Mouse (Mus musculus): ENCODE results near the gene Dnal4. TPM values are rescaled to one million over a fixed set of nuclear protein-coding genes. Genes with fewer than 3 reads are reported as not detected.

The Dnal4 gene
- total RNA-seq, 2 experiments from 2014 or later, result 10.4 to 12.6 TPM

DNA sequence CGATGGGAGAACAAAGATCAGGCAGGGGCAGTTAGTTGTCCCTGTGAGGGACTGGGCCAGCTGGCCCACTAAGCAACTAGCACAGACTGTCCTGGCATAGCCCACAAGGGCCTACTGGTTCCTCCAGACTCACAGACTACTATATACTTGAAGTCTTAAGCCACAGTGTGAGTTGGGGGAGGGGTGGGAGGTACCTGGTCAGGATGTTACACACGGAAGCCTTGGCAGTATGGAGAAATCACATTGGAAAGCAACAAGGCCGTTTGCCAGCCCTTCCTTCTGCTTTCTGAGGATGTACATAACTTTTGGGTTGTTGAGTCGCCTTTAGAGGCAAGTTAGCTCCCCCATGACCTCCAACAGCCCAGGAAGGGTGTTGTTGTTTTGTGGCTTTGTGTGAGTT lies 44.0 kb downstream of the Dnal4 start:
- no peak for DNase-seq

DNA sequence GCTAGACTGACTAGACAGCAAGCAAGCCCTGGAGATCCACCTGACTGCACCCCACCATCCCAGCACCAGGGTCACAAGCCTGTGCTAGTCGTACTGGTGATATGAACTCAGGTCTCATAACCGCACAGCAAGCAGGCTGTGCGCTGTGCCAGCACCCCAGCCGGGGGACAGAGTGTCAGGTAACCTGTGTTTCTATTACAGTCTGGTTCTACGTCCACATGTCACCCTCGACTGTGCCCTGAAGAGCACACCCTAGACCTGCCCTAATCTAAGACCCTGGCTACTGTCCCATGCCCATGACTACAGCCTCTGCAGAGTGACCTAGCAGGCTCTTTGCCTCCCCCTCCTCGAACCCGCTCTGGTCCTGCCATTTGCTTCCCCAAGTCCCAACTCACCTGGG lies 44.5 kb downstream of the Dnal4 start:
- no peak for DNase-seq

DNA sequence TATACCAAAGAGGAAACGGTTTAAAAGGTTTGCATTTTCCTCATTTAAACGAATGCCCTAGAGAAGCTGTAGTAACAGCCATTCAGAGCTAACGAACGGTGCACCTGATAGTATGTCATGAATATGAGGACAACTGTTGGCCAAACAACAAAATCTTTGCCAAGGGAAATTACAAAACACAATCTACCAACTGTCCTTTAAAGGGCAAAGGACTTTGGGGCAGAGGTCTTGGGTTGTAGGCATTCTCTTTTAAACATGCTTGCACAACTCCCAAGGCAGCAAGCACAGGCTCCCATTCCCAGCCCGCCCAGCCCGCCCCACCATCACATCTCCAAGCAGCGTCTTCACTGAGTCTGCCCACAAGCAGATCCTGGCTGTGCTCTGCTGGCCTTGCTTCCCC lies 46.1 kb downstream of the Dnal4 start:
- no peak for DNase-seq

DNA sequence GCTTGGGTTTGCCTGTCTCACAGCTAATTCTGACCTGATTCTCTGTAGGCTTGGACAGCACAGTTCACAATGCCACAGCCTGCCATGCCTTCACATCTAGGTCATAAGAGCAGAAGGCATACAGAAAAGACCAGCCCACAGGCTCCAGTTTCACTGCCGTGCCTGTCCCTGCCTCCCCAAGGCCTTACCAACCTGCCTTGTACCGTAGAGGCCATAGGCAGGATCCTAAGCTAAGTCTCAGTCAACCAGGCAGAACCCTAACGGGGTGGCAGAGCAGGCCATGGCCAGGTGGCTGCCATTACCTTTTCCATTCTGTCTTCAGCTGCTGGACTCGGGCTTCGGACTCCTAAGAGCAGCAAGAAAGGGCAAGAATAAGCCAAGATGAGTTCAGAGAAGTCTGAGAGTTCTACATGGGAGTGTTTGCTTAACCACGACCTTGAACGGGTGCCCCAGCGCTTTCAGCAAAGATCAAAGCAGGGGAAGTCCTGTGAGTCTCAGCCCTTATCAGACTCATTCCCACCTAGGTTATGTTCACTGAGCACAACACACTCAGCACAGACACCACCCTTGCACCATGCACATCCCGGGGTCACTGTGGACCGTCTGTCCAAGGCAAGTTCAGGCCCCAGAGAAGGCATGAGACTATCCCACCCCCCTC lies 48.8 kb downstream of the Dnal4 start:
- no peak for DNase-seq

DNA sequence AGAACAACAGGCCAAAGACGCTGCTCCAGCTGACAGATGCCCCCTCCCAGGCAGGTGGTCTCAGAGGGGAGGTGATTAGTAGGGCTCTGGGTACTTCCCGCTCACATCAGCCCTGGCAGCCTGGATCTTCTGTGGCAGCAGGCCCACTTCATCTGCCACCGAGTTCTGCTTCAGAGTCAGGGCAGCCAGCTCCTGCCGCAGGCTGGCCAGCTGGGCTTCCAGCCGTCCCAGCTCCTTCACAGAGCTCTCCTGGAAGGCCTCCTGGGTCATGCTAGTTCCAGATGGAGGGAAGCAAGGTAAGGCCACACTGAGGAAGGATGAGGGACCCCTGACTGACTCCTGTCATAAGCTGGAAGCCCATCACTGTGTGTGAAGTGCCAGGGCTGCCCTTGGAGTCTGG lies 49.3 kb downstream of the Dnal4 start:
- DNase-seq, result no peak

DNA sequence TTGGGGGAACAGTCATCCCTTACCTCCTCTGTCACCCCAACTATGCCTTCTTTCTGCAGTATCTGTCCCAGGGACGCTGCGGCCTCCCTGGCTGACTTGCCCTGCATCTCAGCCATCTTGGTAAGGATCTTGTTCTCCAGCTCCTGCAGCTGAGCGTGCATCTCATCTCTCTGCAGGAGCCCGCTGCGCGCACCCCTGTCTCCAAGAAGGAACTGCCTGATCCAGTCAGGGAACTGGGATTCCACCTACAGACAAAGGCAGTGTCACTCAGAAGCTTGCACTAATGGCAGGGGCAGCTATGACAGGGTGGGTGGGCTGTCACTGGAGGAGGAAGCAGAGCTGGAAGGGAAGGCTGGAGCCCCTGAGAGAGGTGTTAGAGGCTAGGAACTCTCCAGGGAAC lies 49.8 kb downstream of the Dnal4 start:
- no peak for DNase-seq

DNA sequence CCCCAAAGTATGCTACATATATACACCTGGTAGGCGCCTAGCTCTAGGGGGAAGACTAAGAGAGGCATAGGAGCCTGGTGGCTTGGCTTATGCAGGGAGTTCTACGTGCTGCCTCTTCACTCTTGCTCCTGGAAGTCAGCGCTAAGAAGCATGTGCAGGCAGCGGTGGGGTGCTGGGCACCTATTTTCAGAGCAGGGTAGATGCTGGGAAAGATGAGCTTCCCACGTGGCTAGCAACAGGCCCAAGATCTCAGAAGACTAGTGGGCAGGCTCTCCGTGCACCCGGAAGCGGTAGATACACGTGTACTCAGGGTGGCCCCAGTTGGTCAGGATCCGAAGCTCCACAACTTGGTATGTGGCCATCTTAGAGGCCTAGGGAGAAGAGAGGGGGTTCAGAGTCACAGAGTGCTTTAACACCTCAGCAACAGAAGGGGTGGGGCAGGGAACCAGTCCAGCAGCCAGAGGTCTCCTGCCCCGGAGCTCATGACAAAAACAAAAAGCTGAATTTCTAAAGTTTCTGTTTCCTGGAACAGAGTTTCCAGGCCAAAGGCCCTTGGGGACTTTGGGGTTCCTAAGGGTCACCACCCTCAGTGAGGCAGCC lies 52.4 kb downstream of the Dnal4 start:
- no peak for DNase-seq

DNA sequence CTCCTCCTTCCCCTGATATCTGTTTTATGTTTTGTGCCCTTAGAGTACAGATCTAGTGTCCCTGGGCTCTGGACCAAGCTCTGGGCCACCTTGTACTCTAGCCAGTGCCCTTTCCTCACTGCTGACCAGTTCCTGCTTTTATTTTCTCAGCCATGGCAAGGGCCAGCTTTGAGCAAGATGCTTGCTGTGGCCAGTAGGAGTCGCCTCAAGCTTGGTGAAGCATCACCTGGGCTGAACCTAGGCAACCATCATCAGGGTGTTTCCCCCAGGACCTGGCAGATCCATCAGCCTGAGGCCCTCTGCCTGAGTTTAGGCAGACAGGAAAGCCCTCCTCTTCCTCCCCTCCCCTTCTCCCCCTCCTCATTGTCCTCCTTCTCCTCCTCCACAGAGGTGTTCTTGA lies 54.2 kb downstream of the Dnal4 start:
- peak; percentile 44 for DNase-seq

DNA sequence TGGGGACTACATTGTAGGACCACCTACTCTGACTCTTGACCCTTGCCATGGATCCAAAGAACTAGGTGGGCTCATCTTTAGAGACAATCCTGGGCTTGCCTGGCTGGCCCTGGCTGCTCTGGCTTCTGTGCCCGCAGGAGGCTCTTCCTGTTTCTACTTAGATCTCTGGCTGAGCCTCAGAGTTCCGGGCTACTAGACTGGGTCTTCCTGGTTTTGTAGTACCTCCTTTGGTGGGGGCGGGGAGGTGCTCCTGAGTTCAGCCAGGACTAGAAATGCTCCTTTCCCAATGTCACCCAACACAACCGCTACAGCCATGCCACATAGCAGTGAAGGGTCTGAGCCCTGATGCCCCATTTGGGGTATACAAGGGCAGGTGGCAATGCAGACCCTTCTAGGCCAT lies 56.9 kb downstream of the Dnal4 start:
- DNase-seq, result no peak

DNA sequence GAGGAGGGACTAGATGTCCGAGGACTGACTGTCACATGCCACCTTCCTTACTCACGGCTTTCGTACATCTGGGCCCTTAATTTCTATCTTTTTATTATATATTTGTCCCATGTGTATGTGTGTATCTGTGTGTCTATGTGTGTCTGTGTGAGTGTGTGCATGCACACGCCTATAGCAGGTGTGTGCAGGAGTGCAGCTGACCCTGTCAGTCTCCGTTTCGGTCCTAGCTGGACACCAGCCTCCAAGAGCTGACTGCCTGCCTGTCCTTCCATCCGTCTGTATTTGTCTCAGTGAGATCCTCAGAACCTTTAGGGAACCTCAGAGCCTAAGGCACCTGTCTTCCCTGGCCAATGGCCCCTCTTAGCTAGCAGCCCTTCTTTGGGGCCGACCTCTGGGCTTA lies 57.4 kb downstream of the Dnal4 start:
- DNase-seq, result no peak

DNA sequence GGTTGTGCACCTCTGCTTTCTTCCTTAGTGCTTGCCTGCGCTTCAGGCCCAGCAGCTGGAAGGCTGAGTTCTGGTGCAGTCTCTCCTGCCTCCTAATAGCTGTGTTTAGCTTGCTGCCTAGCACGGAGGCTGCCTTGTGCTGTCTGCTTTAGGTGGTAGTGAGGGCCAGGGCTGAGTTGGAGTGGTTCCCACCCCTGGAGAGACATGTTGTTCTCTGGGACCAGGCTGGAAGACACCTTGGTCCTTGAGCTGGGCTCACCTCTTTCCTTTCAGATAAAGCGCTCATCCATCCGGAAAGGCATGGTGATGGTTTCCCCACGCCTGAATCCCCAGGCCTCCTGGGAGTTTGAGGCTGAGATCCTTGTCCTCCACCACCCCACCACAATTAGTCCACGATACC lies 60.9 kb downstream of the Dnal4 start:
- DNase-seq, result no peak

DNA sequence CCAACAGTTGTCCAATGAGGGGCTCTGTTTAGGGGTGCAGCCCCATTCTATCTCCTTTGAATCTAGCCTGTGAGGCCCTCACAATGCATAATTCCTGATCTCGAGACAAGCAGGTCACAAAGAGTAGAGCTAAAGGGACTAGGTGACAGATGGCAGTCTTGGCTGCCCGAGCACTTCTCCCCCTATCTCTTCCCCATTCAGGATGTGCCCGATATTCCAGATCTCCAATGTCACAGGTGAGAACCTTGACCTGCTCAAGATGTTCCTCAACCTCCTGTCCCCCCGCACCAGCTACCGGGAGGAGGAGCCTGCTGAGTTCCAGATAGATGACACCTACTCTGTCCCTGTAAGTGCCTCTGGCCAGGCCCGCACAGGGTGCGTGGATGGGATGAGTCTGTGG lies 62.0 kb downstream of the Dnal4 start:
- DNase-seq, result no peak

Other genes with a start within 250 kb of the Dnal4 start
- 100 to 1,000 TPM in 1 of 2 experiments, 10 to 100 TPM in 1; 94.8 to 163 TPM for gene Ddx17, start 231.1 kb downstream of the Dnal4 start, total RNA-seq (2021)
- 1 to 10 TPM in 1 of 2 experiments, under 1 TPM in 1; 0.40 to 1.0 TPM for gene Dmc1, start 172.7 kb downstream of the Dnal4 start, total RNA-seq (2021)
- 1 to 10 TPM; 1.2 to 1.8 TPM for gene Fam227a, start 118.9 kb downstream of the Dnal4 start, total RNA-seq (2021)
- gene Cby1, start 118.7 kb downstream of the Dnal4 start, total RNA-seq (2021), result 10 to 100 TPM; 22.6 to 24.9 TPM
- 100 to 1,000 TPM in 1 of 2 experiments, 10 to 100 TPM in 1; 90.5 to 102 TPM for gene Tomm22, start 107.0 kb downstream of the Dnal4 start, total RNA-seq (2021)
- gene Josd1, start 89.9 kb downstream of the Dnal4 start, total RNA-seq (2021), result 10 to 100 TPM; 11.8 to 13.1 TPM
- 10 to 100 TPM; 14.3 to 16.8 TPM for gene Gtpbp1, start 87.0 kb downstream of the Dnal4 start, total RNA-seq (2021)
- gene Sun2, start 35.3 kb downstream of the Dnal4 start, total RNA-seq (2021), result 10 to 100 TPM; 61.3 to 65.9 TPM
- gene Nptxr, start 26.9 kb upstream of the Dnal4 start, total RNA-seq (2021), result 1 to 10 TPM; 4.2 to 5.1 TPM
- gene Npcd, start 56.4 kb upstream of the Dnal4 start, total RNA-seq (2021), result 1 to 10 TPM; 1.0 to 2.5 TPM
- 10 to 100 TPM; 28.2 to 38.1 TPM for gene Cbx6, start 56.8 kb upstream of the Dnal4 start, total RNA-seq (2021)
- gene Apobec3, start 113.8 kb upstream of the Dnal4 start, total RNA-seq (2021), result 10 to 100 TPM in 1 of 2 experiments, 1 to 10 TPM in 1; 7.5 to 11.8 TPM
- gene Cbx7, start 193.3 kb upstream of the Dnal4 start, total RNA-seq (2021), result 1 to 10 TPM; 2.9 to 4.1 TPM
- 10 to 100 TPM; 40.8 to 59.3 TPM for gene Pdgfb, start 237.1 kb upstream of the Dnal4 start, total RNA-seq (2021)

Data from gastrocnemius, postnatal 10 days (tissue).